Mouse (Mus musculus) CH12F3 (cell line): Measurements from ENCODE around the gene Gm10031.
"Not testable (repeated sequence)": the region's sequence is repeated elsewhere in the genome, so short reads cannot be mapped to it uniquely, and the experiment has no call there.

Experiments used
- in situ Hi-C: fragments of 300-500 bp; cut with MboI; formaldehyde crosslinking; loops from 2 replicates; pipeline ENCODE4 v1.14.3; 2020; ENCODE audit warnings: low sequenced_read_pairs

Gm10031 gene

GRCm38 (mm10) chr1:156523842-156524241, at the start of gene Gm10031:
Gm10031 (plus strand) TSS chr1:156524012.
- in situ Hi-C loops: not testable (repeated sequence)

GRCm38 (mm10) chr1:156474854-156475253, 49.0 kb upstream of the Gm10031 start:
- in situ Hi-C loops: no loop called here

GRCm38 (mm10) chr1:156476016-156476415, 47.8 kb upstream of the Gm10031 start:
- in situ Hi-C loops: no loop called here

- in situ Hi-C loops: no loop called here
Measured at GRCm38 (mm10) chr1:156476535-156476934, 47.3 kb upstream of the Gm10031 start.

GRCm38 (mm10) chr1:156481826-156482225, 42.0 kb upstream of the Gm10031 start:
- in situ Hi-C loops: no loop called here

- in situ Hi-C loops: no loop called here
Measured at GRCm38 (mm10) chr1:156487498-156487897, 36.3 kb upstream of the Gm10031 start.

GRCm38 (mm10) chr1:156488031-156488430, 35.8 kb upstream of the Gm10031 start:
- in situ Hi-C loops: no loop called here

GRCm38 (mm10) chr1:156491226-156491796, 32.5 kb upstream of the Gm10031 start:
- in situ Hi-C loops: no loop called here

- in situ Hi-C loops: no loop called here
Measured at GRCm38 (mm10) chr1:156495025-156495424, 28.8 kb upstream of the Gm10031 start.

- in situ Hi-C loops: no loop called here
Measured at GRCm38 (mm10) chr1:156496910-156497309, 26.9 kb upstream of the Gm10031 start.

- in situ Hi-C loops: no loop called here
Measured at GRCm38 (mm10) chr1:156504945-156505523, 18.8 kb upstream of the Gm10031 start.

GRCm38 (mm10) chr1:156505901-156506300, 17.9 kb upstream of the Gm10031 start:
- in situ Hi-C loops: no loop called here

- in situ Hi-C loops: no loop called here
Measured at GRCm38 (mm10) chr1:156507753-156508152, 16.1 kb upstream of the Gm10031 start.

GRCm38 (mm10) chr1:156520136-156520780, 3.6 kb upstream of the Gm10031 start:
- in situ Hi-C loops: no loop called here

- in situ Hi-C loops: no loop called here
Measured at GRCm38 (mm10) chr1:156521796-156522517, 1.9 kb upstream of the Gm10031 start.

- in situ Hi-C loops: not testable (repeated sequence)
Measured at GRCm38 (mm10) chr1:156532476-156533175, 8.8 kb downstream of the Gm10031 start.

GRCm38 (mm10) chr1:156533483-156533882, 9.7 kb downstream of the Gm10031 start:
- in situ Hi-C loops: no loop called here

GRCm38 (mm10) chr1:156533911-156534310, 10.1 kb downstream of the Gm10031 start:
- in situ Hi-C loops: no loop called here

GRCm38 (mm10) chr1:156537031-156537430, 13.2 kb downstream of the Gm10031 start:
- in situ Hi-C loops: no loop called here

- in situ Hi-C loops: no loop called here
Measured at GRCm38 (mm10) chr1:156537701-156538100, 13.9 kb downstream of the Gm10031 start.

- in situ Hi-C loops: no loop called here
Measured at GRCm38 (mm10) chr1:156538382-156538781, 14.6 kb downstream of the Gm10031 start.
